Mouse (Mus musculus): ENCODE results near the gene Fgf18. TPM values are rescaled to one million over a fixed set of nuclear protein-coding genes. Genes with fewer than 3 reads are reported as not detected.

Gene Fgf18
- polyA plus RNA-seq, 1 experiment from 2014 or later, result 0.76 TPM

DNA sequence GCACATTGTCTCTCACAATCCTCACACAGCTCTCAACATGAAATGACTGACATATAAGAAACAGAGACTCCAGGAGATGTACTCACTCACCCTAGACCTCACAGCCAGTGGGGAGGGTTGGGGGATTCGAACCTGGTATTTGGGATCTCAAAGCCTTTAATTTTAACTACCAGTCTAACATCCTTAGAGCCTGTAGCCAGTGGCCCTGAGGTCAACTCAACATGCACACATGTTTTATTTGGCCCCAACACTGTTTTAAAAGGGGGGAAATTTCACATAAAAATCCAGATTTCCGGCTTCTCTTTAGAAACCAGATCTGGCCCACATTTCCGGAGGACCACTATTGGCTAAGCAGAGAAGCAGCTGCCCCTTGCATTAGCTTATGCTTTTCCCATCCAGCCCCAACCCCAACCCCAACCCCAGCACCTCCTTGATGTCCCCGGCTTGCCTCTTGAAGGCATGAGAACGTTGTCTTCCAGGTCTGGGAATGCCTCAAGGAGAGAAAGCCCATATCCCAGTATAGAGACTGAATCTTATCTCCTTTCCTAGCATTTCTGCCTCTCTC lies 75.8 kb downstream of the Fgf18 start:
- no peaks in the 10 kb centered on the region for H3K27me3 ChIP-seq (ENCODE audit: insufficient read depth, low read length)
- no peak overlapping the region for H3K4me3 ChIP-seq (replicated peaks; ENCODE audit: low read depth, low read length)
- no peaks in the 10 kb centered on the region for H3K9me3 ChIP-seq (replicated peaks; ENCODE audit: low read length)
- ATAC-seq (replicated peaks; ENCODE audit: low FRiP score, low read depth) (no peak), DNase-seq (ENCODE audit: low spot score) (peak; percentile 44)
- no peaks in the 10 kb centered on the region for H3K4me1 ChIP-seq (replicated peaks; ENCODE audit: insufficient read depth, low read length)
- H3K4me2 ChIP-seq (ENCODE audit: low read length), result no peak overlapping the region
- WGBS, result 54% methylated on average over 5 of the region's 5 CpGs
- no peak for TF ChIP-seq CTCF (IDR thresholded peaks at IDR 0.05; ENCODE audit: low read depth)
- no peak overlapping the region for H3K27ac ChIP-seq
- H3K36me3 ChIP-seq (ENCODE audit: insufficient read depth, low read length), result no peaks in the 10 kb centered on the region
- no peak overlapping the region for H3K9ac ChIP-seq (ENCODE audit: low read depth, low read length)

DNA sequence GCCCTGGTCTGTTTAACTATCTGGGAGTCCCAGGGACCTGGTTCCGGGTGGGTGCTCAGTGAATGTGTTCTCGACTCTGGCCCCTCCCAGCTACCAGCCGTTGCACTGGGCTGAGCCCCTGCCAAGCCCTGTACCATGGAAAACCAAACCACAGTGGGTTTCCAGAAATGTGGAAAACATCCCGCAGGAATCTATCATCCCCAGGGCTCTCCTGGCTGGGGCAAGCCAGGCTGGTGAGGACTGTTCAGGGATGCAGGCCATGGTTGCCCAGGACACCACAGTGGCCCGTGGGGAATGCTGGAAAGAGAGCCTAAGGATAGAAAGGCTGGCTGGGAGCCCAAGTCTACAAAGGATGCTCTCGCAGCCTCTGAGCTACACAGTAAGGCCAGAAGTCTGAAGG lies 76.7 kb downstream of the Fgf18 start:
- no peak for DNase-seq (ENCODE audit: low spot score)
- H3K36me3 ChIP-seq (ENCODE audit: insufficient read depth, low read length), result no peaks in the 10 kb centered on the region
- WGBS, result 44% methylated on average over 6 of the region's 6 CpGs
- H3K4me1 ChIP-seq (replicated peaks; ENCODE audit: insufficient read depth, low read length), result no peaks in the 10 kb centered on the region
- no peak overlapping the region for H3K9ac ChIP-seq (ENCODE audit: low read depth, low read length)
- H3K27ac ChIP-seq, result no peak overlapping the region
- H3K9me3 ChIP-seq (replicated peaks; ENCODE audit: low read length), result no peaks in the 10 kb centered on the region
- no peak overlapping the region for H3K4me2 ChIP-seq (ENCODE audit: low read length)
- H3K27me3 ChIP-seq (ENCODE audit: insufficient read depth, low read length), result no peaks in the 10 kb centered on the region
- no peak overlapping the region for H3K4me3 ChIP-seq (replicated peaks; ENCODE audit: low read depth, low read length)
- no peak for TF ChIP-seq CTCF (IDR thresholded peaks at IDR 0.05; ENCODE audit: low read depth)
- ATAC-seq (replicated peaks; ENCODE audit: low FRiP score, low read depth), result 0 out of 2 replicates have a peak, but pooled peaks have one; percentile 36

Other genes starting within 250 kb of the Fgf18 start
- gene Npm1, start 15.8 kb upstream of the Fgf18 start, polyA plus RNA-seq (2015; fragmentation: Nextera tagmentation; extraction: Ambion mirVana), result 901 and 905 TPM in 2 replicates
- gene Tlx3, start 56.2 kb upstream of the Fgf18 start, polyA plus RNA-seq (2015; fragmentation: Nextera tagmentation; extraction: Ambion mirVana), result not detected in 2 replicates
- not detected in 2 replicates for gene Gm12117, start 129.3 kb upstream of the Fgf18 start, polyA plus RNA-seq (2015; fragmentation: Nextera tagmentation; extraction: Ambion mirVana)